Mouse (Mus musculus) CH12F3 (cell line): ENCODE results near the gene Htr2b.

Experiments used
- in situ Hi-C: fragments of 300-500 bp; cut with MboI; formaldehyde crosslinking; loops from 2 replicates; pipeline ENCODE4 v1.14.3; 2020; ENCODE audit warnings: low sequenced_read_pairs

Gene Htr2b

GRCm38 (mm10) chr1:86105054-86105453, 6.7 kb downstream of the Htr2b start:
- in situ Hi-C loops = no loop called here

- in situ Hi-C loops = no loop called here
Measured at GRCm38 (mm10) chr1:86094413-86094812, 17.4 kb downstream of the Htr2b start.

GRCm38 (mm10) chr1:86076565-86076964, 35.2 kb downstream of the Htr2b start:
- in situ Hi-C loops = no loop called here

- in situ Hi-C loops = no loop called here
Measured at GRCm38 (mm10) chr1:86064271-86064991, 47.3 kb downstream of the Htr2b start, which contains the start of gene Psmd1. Gene Psmd1, plus strand, starts transcription at chr1:86064387.

- in situ Hi-C loops = no loop called here
Measured at GRCm38 (mm10) chr1:86062523-86062922, 49.2 kb downstream of the Htr2b start.

- in situ Hi-C loops = no loop called here
Measured at GRCm38 (mm10) chr1:86058856-86059769, 52.7 kb downstream of the Htr2b start.

- in situ Hi-C loops = no loop called here
Measured at GRCm38 (mm10) chr1:86056284-86056683, 55.5 kb downstream of the Htr2b start.

- in situ Hi-C loops = no loop called here
Measured at GRCm38 (mm10) chr1:86054943-86055342, 56.8 kb downstream of the Htr2b start.

GRCm38 (mm10) chr1:86053198-86053921, 58.4 kb downstream of the Htr2b start:
- in situ Hi-C loops = no loop called here
